14 mouse cellular contexts compared by ENCODE assay signal in genomic region chr9:62023879-62024278, GRCm38 (mm10).
"Had no signal": no experiment of that assay in that cellular context is flagged by ENCODE, and none has a peak within 500 bp of the region (broad histone marks: within the 10 kb centered on the region; RNA-seq: fewer than 3 reads in every experiment).

No protein-coding gene starts in this region.

- ATAC-seq: liver, embryonic 12.5 days; midbrain, embryonic 16.5 days had no signal

- H3K9me3 ChIP-seq: intestine, embryonic 15.5 days; limb, embryonic 15.5 days; liver, embryonic 12.5 days; midbrain, embryonic 10.5 days; neural tube, embryonic 13.5 days had no signal

- DNase-seq: lung, embryonic 14.5 days; lung, postnatal 10 days; lung, postnatal 4 days; right cerebral cortex, postnatal 14 days; thymus, adult 2 months; thymus, postnatal 25 days had no signal

- H3K36me3 ChIP-seq: intestine, embryonic 15.5 days; limb, embryonic 15.5 days; liver, embryonic 12.5 days; midbrain, embryonic 10.5 days; neural tube, embryonic 13.5 days had no signal

- H3K9ac ChIP-seq: hindbrain, embryonic 14.5 days; intestine, embryonic 15.5 days; limb, embryonic 15.5 days; liver, embryonic 12.5 days; lung, embryonic 14.5 days; neural tube, embryonic 13.5 days had no signal

- H3K4me2 ChIP-seq: hindbrain, embryonic 14.5 days; intestine, embryonic 15.5 days; limb, embryonic 15.5 days; liver, embryonic 12.5 days; lung, embryonic 14.5 days; neural tube, embryonic 13.5 days had no signal

- H3K27ac ChIP-seq: hindbrain, embryonic 14.5 days; left cerebral cortex, adult 2 months; limb, embryonic 15.5 days; liver, embryonic 12.5 days; midbrain, embryonic 10.5 days; neural tube, embryonic 13.5 days had no signal

- H3K4me3 ChIP-seq: intestine, embryonic 15.5 days; left cerebral cortex, adult 2 months; limb, embryonic 15.5 days; liver, embryonic 12.5 days; midbrain, embryonic 10.5 days; neural tube, embryonic 13.5 days had no signal
